Mouse (Mus musculus): ENCODE data around the gene Got1. TPM values are rescaled to one million over a fixed set of nuclear protein-coding genes. Genes with fewer than 3 reads are reported as not detected.

Gene Got1
- 9.0 and 10.8 TPM in 2 replicates for polyA plus RNA-seq (2012; rRNA removed)
- 11.6 and 11.7 TPM in 2 replicates for polyA plus RNA-seq (2014; fragmentation: Nextera tagmentation; extraction: Ambion mirVana)

- Histone ChIP-seq H3K27me3 (ENCODE audit: control insufficient read depth, insufficient read depth, low read length) (no peaks in the 10 kb centered on the region; the same call in 1 of the 2 replicates), H3K4me2 (ENCODE audit: low read depth) (peak within 1 kb of the TSS; percentile 98), H3K27ac (peak within 1 kb of the TSS; percentile 48), H3K36me3 (replicated peaks; ENCODE audit: control insufficient read depth, insufficient read depth, low read depth) (no peaks in the 10 kb centered on the region), H3K4me1 (replicated peaks; ENCODE audit: control insufficient read depth in 2 of 2, insufficient read depth in 2 of 2, low read length in 1 of 2) (peaks cover 3 to 28% of the 10 kb centered on the region in 2 experiments; a peak in 3 of 4 replicates), H3K9me3 (ENCODE audit: control insufficient read depth, low read length) (no peaks in the 10 kb centered on the region), H3K9ac (replicated peaks) (peak within 1 kb of the TSS; percentile 77), H3K4me3 (ENCODE audit: insufficient read depth in 1 of 2, low read depth in 2 of 2, low read length in 2 of 2) (peak within 1 kb of the TSS; percentile 71 to 75)
- ATAC-seq (ENCODE audit: insufficient read depth) (peak; percentile 98), DNase-seq (ENCODE audit: low read depth in 3 of 3, low spot score in 3 of 3) (peak; percentile 95 to 97 (median 96))
- WGBS (ENCODE audit: insufficient replicate concordance): under 1% methylated on average over 58 of the region's 58 CpGs
- no peak for TF ChIP-seq CTCF (IDR thresholded peaks at IDR 0.05; ENCODE audit: low read depth)
- TF ChIP-seq EP300 (IDR thresholded peaks at IDR 0.05; ENCODE audit: low read depth): peak; percentile 61; the same call in 1 of the 2 replicates
Observed at GRCm38 (mm10) chr19:43524187-43525103, at the start of gene Got1. TSS of gene Got1 (minus strand) at chr19:43524605.

- Histone ChIP-seq H3K9ac (replicated peaks) (no peak overlapping the region), H3K9me3 (ENCODE audit: control insufficient read depth, low read length) (no peaks in the 10 kb centered on the region), H3K4me3 (ENCODE audit: insufficient read depth in 1 of 2, low read depth in 2 of 2, low read length in 2 of 2) (peak overlapping the region; percentile 28 to 35), H3K36me3 (replicated peaks; ENCODE audit: control insufficient read depth, insufficient read depth, low read depth) (no peaks in the 10 kb centered on the region), H3K27me3 (ENCODE audit: control insufficient read depth, insufficient read depth, low read length) (peaks cover 23% of the 10 kb centered on the region), H3K4me1 (replicated peaks; ENCODE audit: control insufficient read depth in 2 of 2, insufficient read depth in 2 of 2, low read length in 1 of 2) (0 out of 4 replicates have a peak, but pooled peaks cover 0 to 3% of the 10 kb centered on the region in 2 experiments), H3K27ac (no peak overlapping the region), H3K4me2 (ENCODE audit: low read depth) (peak overlapping the region; percentile 62)
- ATAC-seq (ENCODE audit: insufficient read depth) (no peak), DNase-seq (ENCODE audit: low read depth in 3 of 3, low spot score in 3 of 3) (peak; percentile 38 to 47 (median 39))
- WGBS (ENCODE audit: insufficient replicate concordance): 13% methylated on average over 32 of the region's 32 CpGs
- TF ChIP-seq EP300 (IDR thresholded peaks at IDR 0.05; ENCODE audit: low read depth) (no peak), CTCF (IDR thresholded peaks at IDR 0.05; ENCODE audit: low read depth) (peak; percentile 89)
Observed at GRCm38 (mm10) chr19:43570831-43571790, 46.7 kb upstream of the Got1 start.

GRCm38 (mm10) chr19:43569133-43569532, 44.7 kb upstream of the Got1 start:
- Histone ChIP-seq H3K27me3 (ENCODE audit: control insufficient read depth, insufficient read depth, low read length) (peaks cover 23% of the 10 kb centered on the region), H3K9ac (replicated peaks) (no peak overlapping the region), H3K9me3 (ENCODE audit: control insufficient read depth, low read length) (no peaks in the 10 kb centered on the region), H3K4me2 (ENCODE audit: low read depth) (no peak overlapping the region), H3K27ac (no peak overlapping the region), H3K36me3 (replicated peaks; ENCODE audit: control insufficient read depth, insufficient read depth, low read depth) (no peaks in the 10 kb centered on the region), H3K4me3 (ENCODE audit: insufficient read depth in 1 of 2, low read depth in 2 of 2, low read length in 2 of 2) (no peak overlapping the region), H3K4me1 (replicated peaks; ENCODE audit: control insufficient read depth in 2 of 2, insufficient read depth in 2 of 2, low read length in 1 of 2) (0 out of 4 replicates have a peak, but pooled peaks cover 0 to 3% of the 10 kb centered on the region in 2 experiments)
- ATAC-seq (ENCODE audit: insufficient read depth): no peak
- DNase-seq (ENCODE audit: low read depth in 3 of 3, low spot score in 3 of 3): no peak
- WGBS (ENCODE audit: insufficient replicate concordance): 47% methylated on average over 6 of the region's 6 CpGs
- TF ChIP-seq CTCF (IDR thresholded peaks at IDR 0.05; ENCODE audit: low read depth) (no peak), EP300 (IDR thresholded peaks at IDR 0.05; ENCODE audit: low read depth) (no peak)

GRCm38 (mm10) chr19:43568298-43568697, 43.9 kb upstream of the Got1 start:
- Histone ChIP-seq H3K4me1 (replicated peaks; ENCODE audit: control insufficient read depth in 2 of 2, insufficient read depth in 2 of 2, low read length in 1 of 2) (0 out of 4 replicates have a peak, but pooled peaks cover 0 to 3% of the 10 kb centered on the region in 2 experiments), H3K9ac (replicated peaks) (no peak overlapping the region), H3K9me3 (ENCODE audit: control insufficient read depth, low read length) (no peaks in the 10 kb centered on the region), H3K36me3 (replicated peaks; ENCODE audit: control insufficient read depth, insufficient read depth, low read depth) (no peaks in the 10 kb centered on the region), H3K27me3 (ENCODE audit: control insufficient read depth, insufficient read depth, low read length) (peaks cover 22% of the 10 kb centered on the region), H3K27ac (no peak overlapping the region), H3K4me2 (ENCODE audit: low read depth) (no peak overlapping the region), H3K4me3 (ENCODE audit: insufficient read depth in 1 of 2, low read depth in 2 of 2, low read length in 2 of 2) (no peak overlapping the region)
- 41% methylated on average over 9 of the region's 9 CpGs for WGBS (ENCODE audit: insufficient replicate concordance)
- ATAC-seq (ENCODE audit: insufficient read depth) (no peak), DNase-seq (ENCODE audit: low read depth in 3 of 3, low spot score in 3 of 3) (no peak)
- 0 out of 2 replicates have a peak, but pooled peaks have one; percentile 14 for TF ChIP-seq CTCF (IDR thresholded peaks at IDR 0.05; ENCODE audit: low read depth)
- TF ChIP-seq EP300 (IDR thresholded peaks at IDR 0.05; ENCODE audit: low read depth): no peak
